Mouse (Mus musculus) CD4-positive helper T cell, adult 2 months (primary cell): ENCODE measurements around the gene Srgap2.

Experiments used
- DNase-seq: peaks from one replicate; pipeline ENCODE4 v3.0.0-alpha.2; 2012; ENCODE audit warnings: low read depth, missing footprints, low spot score

Gene Srgap2

DNA sequence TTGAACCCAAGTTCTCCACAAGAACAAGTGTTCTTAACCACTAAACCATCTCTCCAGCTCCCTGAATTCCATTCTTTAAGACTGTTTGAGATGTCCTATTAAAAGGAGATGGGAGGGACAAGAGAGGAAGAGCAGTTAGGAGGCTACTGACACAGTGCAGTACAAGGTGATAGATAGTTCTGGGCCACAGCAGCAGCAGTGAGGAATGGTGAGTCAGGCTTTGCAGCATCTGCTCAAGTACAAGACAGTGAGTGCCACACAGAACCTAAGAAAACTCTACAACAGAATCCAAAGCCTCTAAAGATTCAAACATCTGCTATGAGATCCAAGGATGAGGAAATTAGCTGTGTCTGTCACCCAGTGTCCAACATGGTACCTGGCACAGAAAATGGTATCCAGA, 51.8 kb downstream of the Srgap2 start:
- DNase-seq, result no peak

DNA sequence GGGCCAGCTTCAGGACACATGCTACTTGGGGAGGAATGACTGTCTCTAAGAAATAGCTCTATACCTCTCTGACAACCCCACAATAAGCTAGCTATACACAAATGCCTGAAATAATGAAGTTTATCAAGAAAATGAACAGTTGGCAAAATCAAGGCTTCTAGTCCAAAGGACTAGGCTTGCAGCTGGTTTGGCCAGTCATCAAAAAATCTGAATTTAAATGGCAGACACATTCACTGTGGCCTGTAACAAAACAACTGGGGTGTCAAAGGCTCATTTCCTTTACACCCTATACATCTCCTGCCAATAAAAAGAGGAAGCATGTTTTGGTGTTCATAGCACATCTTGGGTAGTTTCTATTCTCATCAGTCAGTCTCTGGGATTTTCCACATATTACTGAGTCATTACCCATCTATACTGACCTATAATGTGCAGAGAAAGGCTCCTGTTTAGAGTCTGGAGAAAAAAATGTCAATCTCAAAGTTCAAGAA, 53.5 kb downstream of the Srgap2 start:
- no peak for DNase-seq

DNA sequence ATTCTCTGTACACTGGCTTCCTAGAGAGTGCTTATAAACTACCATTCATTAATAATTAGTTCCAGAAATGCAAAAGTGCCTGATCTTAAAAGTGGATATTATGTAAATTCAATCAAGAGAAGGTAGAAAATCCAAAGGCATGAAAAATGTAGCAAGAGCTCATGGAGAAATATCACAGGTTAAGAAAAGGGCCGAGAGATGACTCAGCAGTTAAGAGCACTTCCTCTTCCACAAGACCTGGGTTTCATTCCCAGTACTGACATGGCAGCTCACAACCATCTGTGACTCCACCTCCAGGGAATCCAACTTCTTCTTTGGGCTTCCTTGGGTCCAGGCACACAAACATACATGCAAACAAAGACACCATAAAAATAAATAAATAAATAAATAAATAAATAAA, 56.6 kb downstream of the Srgap2 start:
- DNase-seq, result no peak

DNA sequence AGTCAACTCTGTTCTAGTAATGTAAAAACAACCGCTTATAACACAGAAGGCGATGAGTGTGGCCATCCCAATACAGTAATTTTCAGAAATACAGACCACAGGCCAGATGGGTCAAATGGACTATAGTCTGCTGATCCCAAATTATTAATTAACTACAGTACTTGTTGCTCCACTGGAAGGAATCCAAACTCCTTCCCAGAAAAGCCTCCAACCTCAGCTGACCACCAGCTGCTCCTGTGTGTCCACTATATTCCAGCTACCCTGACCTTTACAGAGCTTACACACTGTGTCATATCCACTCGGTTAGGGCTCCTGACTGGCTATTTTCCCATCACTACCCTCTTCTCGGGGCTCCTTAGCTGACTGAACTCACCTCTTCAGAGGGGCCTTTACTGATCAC, 61.3 kb downstream of the Srgap2 start:
- no peak for DNase-seq

DNA sequence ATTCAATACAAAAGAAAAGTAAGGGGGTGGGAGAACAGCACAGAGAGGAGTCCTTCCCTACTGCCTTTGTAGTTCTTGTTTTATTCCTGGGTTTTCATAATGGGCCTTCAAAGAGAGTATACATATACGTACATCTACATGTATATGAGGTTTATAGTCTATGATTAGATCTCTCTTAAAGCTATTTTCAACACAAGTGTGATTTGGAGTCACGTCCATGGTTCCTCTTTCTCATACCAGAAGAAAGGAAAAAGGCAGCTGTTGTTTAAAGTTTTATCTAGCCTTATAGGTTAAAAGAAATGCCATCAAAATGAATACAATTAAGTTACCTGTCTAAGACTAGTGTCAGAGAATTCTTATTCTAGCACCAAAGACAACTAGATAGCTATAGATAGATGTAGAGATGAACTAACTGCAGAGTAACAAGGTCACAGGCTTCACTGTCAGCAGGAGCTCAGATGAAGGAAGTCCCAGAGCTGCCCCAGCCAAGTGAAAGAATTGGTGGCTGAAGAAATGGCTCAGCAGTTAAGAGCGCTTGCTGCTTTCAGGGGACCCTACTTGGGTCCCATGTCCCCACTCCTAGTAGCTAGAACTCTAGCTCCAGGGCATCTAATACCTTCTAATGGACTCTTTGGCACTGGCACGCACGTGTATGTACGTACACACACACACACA, 63.1 kb downstream of the Srgap2 start:
- no peak for DNase-seq

DNA sequence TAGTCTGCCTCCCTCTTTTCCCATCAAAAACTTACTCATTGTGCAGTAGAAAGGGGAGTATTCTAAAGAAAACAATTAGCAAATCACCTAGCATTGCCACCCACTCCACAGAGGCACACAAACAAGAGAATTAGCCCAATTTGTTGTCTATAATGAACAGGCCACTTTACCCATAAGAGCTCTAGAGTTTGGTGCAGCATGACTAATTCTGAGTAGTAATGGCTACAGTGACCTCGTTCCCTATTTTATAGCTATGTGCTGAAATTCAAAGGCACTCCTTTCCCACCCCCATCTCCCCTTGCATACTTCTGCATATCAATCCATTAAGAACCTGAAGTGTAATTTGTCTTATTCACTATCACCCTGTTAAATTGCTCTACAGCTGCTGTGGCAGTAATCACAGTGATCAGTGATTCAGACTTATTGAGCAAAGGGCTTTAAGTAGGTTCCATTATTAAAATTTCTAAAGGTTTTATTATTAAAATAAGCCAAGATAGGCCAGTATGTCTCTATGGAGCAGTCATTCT, 64.5 kb downstream of the Srgap2 start:
- DNase-seq, result no peak

DNA sequence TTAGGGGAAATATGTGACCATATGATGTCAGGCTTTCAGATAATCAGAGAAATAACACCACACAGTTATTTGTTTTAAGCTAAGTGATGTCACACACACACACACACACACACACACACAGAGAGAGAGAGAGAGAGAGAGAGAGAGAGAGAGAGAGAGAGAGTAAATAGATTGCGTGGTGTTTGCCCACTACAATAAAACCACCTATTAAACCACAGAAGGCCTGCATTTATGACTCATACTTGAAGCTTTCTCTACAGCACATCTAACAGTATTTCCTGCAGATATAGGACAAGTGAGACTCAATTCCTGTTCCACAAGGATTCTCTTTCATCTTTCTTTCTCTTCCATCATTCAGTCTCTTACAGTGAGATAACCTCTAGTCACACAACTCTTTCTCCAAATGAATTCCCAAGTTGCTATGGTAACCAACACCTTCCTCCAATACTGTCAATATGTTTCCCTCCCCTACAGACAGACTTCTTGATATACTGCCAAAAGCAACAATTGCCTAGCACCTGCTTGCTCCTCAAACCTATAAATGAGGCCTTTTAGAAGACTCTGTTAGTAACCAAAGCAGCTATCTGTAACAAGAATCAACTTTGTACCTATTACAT, 66.1 kb downstream of the Srgap2 start:
- peak; percentile 10 for DNase-seq

DNA sequence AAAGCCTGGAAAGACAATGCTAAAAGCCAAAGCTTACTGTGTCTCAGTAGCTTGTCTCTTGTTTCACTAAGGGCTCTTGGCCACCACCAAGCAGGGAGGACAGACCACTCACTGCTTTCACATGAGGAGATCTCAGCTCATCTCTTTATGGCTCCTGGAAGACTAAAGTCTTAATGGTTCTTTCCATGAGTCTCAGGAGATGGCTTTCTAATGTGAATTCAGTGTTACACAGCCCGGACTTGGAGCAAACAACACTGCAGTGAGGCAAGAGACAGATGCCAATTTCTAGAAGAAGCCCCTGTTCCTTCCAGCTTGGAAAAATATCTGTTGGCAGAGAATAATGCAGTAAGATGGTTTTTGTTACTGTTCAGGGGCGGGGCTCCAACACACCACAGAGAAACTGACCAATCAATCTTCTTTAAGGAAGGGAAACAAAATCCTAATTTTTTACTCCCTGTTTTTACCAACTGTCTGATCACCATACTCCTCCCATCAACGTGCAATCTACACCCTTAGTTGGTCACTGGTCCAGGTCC, 71.7 kb downstream of the Srgap2 start:
- no peak for DNase-seq

DNA sequence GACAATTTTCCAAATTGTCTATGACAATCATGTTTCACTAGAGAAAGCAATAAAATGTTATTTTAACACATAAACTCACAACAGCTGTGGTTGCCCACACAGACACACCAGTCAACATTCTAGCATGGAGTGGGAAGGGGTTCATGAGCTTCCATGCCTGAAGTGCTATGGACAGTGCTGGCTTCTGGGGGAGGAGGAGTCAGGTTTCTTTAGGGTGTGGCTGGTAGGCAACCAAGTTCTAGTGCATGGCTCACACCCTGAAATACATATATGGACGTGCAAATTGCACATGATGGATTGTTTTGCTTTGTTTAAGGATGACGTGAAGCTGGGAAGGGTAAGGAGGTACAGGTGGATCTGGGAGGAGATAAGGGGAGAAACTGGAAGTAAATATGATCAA, 72.8 kb downstream of the Srgap2 start:
- no peak for DNase-seq

DNA sequence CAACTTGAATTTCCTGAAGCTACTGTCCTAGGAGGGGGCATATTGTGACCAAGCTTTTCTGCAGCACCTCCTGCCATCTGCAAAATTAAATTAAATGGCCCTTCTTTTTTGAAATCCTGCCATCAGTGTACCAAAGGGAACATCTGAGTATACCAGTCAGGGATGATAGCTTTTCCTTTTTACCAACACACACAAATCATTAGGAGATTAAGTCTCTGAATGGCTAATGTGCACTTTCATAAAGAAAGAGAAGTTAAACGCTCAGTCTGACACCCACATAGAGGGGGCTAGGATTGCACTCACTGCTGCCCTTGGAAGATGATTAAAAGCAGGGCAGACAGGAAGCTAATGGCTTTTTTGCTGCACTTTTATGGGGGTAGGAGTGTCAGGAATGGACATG, 73.8 kb downstream of the Srgap2 start:
- DNase-seq, result no peak

DNA sequence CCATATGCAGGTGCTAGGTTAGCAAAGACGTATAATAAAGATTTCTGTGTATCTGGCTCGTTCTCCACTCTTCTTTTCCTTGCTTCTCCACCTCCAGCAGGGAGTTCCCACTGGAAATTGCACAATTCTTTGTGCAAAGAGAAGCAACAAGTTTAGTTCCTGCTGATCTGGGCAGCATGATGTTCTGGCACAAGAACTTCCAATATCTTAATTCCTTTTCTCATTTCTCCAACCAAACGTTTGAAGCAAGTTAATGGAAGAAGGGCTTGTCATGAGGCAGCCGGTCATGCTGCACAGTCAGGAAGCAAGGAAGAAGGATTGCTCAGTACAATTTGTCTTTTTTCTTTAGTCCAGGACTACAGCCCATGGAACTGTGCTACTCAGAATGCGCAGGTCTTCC, 78.8 kb downstream of the Srgap2 start:
- no peak for DNase-seq

DNA sequence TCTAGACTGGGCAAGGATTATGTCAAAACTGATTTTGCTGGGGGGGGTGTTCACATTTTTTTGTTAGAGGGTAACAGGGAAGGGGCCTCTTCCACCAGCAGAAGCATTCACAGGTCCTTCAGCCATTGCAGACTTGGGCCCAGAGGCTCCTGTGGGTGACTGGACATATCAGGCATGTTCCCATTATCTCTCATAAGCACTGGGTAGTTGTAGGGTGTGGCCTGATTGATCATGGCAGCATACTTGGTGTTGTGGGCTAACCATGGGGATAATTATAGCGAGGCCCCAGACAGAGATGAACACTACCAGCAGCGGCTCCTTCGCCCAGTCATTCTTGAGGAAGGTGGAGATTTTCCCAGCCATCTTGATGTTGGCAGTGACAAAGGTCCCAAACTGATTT, 79.8 kb downstream of the Srgap2 start:
- no peak for DNase-seq

DNA sequence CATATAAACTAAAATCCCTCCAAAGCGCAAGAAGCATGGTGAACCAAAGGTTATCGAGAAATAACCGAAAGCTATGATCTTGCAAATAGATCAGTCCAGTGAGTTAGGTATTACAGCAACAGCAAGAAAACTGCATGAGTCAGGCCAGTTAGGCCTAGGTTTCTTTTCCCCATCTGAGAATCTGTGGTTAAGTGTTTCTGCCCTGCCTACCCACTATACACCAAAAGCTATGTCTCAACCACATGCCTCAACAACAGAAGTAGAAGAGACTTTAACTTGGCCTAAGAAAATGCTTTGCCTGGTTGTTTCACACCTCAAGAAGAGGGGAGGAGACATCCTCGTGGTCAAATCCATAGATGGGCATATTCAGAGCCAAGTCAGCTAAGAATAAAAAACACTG, 80.6 kb downstream of the Srgap2 start:
- peak; percentile 6 for DNase-seq

DNA sequence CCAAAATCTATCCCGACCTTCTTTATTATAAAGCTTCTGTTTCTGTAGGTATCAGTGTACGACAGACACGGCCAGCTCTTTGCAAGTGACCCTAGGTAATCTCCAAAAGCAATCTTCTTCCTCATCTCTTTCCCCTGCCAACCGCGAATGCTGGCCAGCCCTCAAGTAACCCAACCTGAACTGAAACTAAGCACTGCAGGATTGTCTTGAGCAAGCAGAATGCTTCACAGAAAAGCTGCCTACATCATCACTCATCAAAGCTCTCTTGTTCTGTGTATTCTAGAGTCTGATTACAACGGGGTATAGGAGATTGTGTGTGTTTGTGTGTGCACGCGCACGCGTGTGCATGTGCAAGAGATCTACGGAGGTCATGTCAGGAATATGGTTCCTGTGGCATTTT, 88.6 kb downstream of the Srgap2 start:
- no peak for DNase-seq

DNA sequence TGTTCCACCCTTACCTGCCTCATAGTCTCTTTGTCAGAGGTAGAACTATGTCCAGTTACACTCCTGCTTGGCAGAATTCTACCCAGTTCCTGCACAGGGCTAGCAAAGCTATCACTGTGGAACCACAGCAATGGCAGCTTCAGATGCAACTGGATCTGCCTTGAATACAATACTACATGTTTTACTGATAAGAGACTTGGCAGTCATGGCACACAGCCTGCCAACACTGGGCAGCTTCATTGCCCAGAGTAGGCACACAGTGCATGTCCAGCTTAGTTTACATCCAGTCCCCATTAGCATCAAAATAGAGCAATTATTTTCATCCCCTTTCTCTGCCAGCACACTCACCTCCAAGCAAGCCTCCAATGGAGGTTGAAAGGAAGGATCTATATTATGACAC, 89.2 kb downstream of the Srgap2 start:
- no peak for DNase-seq

DNA sequence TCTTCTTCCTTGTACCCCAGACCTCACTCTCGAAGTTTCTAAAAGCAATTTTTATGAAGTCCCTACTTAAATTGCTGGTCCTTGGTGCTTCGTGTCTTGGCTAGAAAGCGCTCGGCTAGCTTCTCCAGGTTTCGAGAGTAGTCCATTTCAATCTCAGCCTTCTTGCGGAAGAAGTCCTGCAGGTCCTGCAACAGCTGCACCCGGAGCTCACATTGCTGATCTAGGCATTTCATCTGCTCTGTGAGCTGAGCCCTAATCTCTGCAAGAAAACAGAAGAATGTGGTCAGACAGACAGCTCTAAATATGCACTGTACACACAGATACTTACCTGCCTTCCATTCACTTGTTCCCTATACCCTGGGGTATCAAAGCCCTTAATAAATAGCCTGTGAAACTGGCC, 90.5 kb downstream of the Srgap2 start:
- no peak for DNase-seq

DNA sequence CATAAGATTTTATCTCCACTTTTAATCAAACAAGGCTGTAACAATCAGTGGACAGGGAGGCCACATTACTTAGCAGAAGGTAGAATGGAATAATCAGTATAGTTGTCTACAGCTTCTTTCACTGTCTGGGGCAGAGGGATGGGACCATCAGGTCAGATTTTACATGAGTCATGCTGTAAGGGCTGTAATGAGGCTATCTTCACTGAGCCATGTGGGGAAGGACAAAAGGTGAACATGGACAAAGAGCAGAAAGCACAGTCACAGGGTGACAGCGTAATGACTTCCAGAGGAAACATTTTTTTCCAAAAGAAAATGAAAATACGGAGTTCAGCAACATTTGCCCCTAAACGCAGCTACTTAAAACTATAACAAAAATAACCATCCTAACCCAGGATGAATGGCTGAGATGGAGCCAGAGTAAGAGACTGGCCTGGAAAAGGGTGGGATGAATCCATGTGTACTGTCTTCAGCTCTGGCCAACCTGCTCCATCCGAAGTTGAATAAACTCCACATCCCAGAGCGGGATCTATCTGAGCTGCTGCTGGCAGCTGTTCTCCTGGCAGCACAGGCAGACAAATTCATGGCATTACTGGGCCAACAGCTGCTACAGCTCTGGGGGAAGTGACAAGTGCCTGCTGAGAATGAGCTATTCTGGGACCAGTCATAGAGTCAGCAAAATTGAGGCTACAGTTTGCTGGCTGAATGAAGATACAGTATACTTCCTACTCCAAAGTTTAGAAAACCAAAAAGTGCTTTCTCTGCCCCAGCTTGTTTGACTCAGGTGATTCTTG, 95.5 kb downstream of the Srgap2 start:
- no peak for DNase-seq

DNA sequence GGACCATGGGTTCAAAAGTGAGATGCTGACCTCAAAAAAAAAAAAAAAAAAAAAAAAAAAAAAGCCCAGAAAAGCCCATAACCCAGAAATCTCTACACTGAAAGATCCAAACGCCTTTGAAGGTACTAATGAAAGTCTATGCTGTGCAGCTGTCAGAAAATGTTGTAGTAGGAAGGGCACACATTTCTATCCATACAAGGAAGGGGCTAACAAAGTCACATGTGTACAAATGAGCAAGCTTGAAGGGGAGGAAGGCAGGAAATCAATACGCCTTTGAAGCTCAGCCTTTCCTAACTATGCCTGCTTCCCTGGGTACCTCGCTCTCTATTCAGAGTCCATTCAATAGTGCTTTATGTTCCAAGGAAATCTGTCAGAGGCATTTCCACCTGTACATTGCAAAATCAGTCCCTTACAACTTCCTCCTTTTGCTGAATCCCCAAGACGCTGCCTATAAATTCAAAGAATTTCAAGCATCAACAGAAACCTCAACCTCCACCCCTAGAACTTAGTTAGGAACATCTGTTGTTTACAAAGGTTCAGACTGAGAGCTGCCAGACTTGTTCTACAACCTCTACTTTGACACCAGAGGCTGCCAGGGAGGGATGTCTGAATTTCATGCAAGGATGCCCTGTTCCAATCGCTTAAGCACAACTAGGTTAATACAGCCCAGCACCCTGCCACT, 99.9 kb downstream of the Srgap2 start:
- peak; percentile 8 for DNase-seq

DNA sequence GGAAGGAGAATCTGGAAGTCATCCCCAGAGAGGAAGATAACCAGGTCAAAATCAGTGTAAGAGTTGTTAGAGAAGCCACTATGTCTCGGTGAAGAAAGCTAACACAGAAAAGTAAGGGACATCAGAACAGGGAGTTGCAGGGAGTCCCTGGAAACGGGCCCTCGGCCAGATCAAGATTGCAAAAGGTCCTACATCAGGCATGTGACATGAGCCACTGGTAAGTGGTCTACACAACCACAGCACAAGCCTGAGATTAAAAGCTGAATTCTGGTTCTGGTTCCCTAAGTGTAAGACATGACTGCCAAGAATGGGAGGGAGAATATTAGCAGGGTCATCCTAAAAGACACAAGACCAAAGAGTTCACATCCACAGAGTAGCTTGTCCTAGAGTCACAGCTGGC, 104.1 kb downstream of the Srgap2 start:
- no peak for DNase-seq

DNA sequence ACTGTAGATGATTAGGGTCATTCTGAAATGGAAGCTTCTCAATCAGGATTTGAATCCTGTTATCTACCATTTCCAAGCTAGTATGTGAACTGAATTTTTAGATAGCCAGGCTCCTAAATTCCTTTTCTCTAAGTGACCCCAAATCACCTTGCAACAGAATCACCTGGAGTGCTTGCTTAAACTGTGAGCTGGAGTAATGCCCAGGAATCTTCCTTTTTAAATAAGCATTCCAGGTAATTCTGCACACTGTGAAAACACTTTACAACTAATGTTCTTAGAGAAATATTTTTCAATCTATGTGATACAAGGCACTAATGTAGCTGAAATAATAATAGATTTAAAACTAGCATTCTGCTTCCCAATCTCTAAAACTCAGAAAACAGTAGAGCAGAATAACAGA, 106.0 kb downstream of the Srgap2 start:
- DNase-seq, result no peak

DNA sequence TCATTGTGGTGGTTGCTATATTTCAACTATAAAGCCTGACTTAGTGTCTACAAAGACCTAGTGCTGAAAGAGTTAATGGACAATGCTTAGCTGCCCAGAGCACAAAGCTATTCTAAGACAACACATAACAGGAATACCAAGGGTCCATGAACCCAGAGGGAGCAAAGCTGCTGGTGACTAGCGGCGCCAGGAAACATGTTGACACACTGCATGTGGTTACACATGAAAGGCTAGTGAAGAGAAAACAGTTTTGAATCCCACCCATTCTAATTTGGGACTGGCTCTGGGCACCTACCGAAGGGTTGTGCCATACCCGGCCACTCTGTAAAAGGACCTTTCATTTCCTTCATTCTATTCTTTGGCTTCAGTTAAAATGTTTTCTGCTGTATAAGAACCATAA, 106.5 kb downstream of the Srgap2 start:
- no peak for DNase-seq

DNA sequence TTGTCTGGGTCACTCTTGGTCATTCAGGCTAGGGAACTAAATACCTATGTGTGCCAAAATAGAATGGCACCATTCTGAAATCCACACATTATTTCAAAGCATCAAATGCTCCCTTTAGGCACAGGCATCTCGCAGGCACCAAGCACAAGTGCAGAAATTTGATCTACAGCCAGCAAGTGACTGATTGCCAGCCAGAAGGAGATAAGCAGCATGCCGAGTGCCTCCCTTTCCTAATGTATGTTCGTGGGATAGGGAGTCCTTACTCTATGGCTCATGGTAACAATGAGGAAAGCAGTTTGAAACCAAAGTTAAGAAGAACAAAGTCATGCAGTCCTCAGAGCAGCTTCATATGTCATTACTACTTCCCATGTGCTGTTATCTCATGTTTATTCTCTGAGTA, 107.8 kb downstream of the Srgap2 start:
- DNase-seq, result no peak
